8 mouse cellular contexts compared by ENCODE assay signal in the genomic region with DNA sequence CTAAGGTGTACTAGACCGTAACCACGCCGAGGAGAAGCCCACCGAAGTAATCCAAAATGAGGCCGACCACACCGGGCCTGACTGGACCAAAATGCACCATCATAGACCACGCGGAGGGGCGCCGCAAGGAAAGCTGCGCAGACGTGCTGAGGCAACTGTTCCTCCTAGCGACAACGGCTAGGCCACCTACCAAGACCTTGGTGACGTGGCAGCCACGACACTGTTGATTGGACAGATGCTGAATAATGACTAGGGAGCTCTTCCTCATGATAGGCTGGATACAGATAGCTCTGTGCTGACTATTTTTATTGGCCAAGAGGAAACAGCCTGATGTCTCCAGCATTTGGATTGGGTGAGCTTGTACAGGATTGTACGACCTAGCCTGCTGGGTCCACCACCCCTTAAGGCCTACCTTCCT.
DNase-seq lines count a peak whose midpoint lies in the region; ATAC-seq and TF ChIP-seq lines count a peak whose summit lies in the region.

No protein-coding gene starts in this region.

- DNase-seq in Patski (ENCODE audit: low read depth, low spot score) = peak; percentile 85
- peak; percentile 88 to 95 for DNase-seq in cerebellum, postnatal 14 days
- DNase-seq in frontal cortex, postnatal 14 days (ENCODE audit: low spot score in 2 of 2) = peak; percentile 91
- DNase-seq in layer of hippocampus, postnatal 25 days (ENCODE audit: extremely low spot score in 1 of 2, low spot score in 1 of 2) = peak; percentile 71 to 77
- peak; percentile 96 for DNase-seq in lung, postnatal 25 days (ENCODE audit: low spot score)
- peak; percentile 94 for DNase-seq in retina, embryonic 14.5 days (ENCODE audit: low spot score)
- DNase-seq in thymus, postnatal 4 days = peak; percentile 83

- in situ Hi-C loops in Patski (cut with MboI; ENCODE audit: low pct_unique_long_range_greater_than_20kb) = no loop called here

- H3K36me3 ChIP-seq in hindbrain, embryonic 13.5 days = no peaks in the 10 kb centered on the region

- 64% methylated on average over 17 of the region's 17 CpGs for WGBS in hindbrain, embryonic 13.5 days

- CTCF ChIA-PET in Patski (lab: Charles Lee) = no interaction called here

- TF ChIP-seq CTCF in Patski (IDR thresholded peaks at IDR 0.05) = no peak

- peaks cover 23% of the 10 kb centered on the region for H3K4me1 ChIP-seq in hindbrain, embryonic 13.5 days (replicated peaks)

- peak overlapping the region; percentile 62 for H3K4me2 ChIP-seq in hindbrain, embryonic 13.5 days

- no peaks in the 10 kb centered on the region for H3K9me3 ChIP-seq in hindbrain, embryonic 13.5 days

- POLR2A ChIA-PET in Patski (lab: Charles Lee) = no interaction called here

- H3K27ac ChIP-seq in hindbrain, embryonic 13.5 days = peak overlapping the region; percentile 82

- H3K27me3 ChIP-seq in Patski = no peaks in the 10 kb centered on the region
- no peaks in the 10 kb centered on the region for H3K27me3 ChIP-seq in hindbrain, embryonic 13.5 days

- peak overlapping the region; percentile 83 for H3K9ac ChIP-seq in hindbrain, embryonic 13.5 days

- H3K4me3 ChIP-seq in hindbrain, embryonic 13.5 days = peak overlapping the region; percentile 59

- ATAC-seq in Patski = peak; percentile 96
- peak; percentile 96 for ATAC-seq in hindbrain, embryonic 13.5 days (ENCODE audit: low FRiP score)

Comparison
In these comparisons a context has a peak if more than half of its experiments do, and no peak if none do; other contexts are left out.
1. Peak in every context shown above with its lines: DNase-seq, ATAC-seq, H3K4me3 ChIP-seq and H3K27ac ChIP-seq.